Mouse (Mus musculus): ENCODE results near the gene Riok2.
"Not testable (repeated sequence)": the region's sequence is repeated elsewhere in the genome, so short reads cannot be mapped to it uniquely, and the experiment has no call there.

- not testable (repeated sequence) for TF ChIP-seq POLR2A (IDR thresholded peaks at IDR 0.05; ENCODE audit: low read depth, low read length); CTCF (IDR thresholded peaks at IDR 0.05; ENCODE audit: extremely low read depth, insufficient read depth, insufficient read length, insufficient replicate concordance)
Observed at GRCm38 (mm10) chr17:17326022-17326421, 48.1 kb upstream of the Riok2 start.
